Mouse (Mus musculus): ENCODE data around the gene Bbx.

DNA sequence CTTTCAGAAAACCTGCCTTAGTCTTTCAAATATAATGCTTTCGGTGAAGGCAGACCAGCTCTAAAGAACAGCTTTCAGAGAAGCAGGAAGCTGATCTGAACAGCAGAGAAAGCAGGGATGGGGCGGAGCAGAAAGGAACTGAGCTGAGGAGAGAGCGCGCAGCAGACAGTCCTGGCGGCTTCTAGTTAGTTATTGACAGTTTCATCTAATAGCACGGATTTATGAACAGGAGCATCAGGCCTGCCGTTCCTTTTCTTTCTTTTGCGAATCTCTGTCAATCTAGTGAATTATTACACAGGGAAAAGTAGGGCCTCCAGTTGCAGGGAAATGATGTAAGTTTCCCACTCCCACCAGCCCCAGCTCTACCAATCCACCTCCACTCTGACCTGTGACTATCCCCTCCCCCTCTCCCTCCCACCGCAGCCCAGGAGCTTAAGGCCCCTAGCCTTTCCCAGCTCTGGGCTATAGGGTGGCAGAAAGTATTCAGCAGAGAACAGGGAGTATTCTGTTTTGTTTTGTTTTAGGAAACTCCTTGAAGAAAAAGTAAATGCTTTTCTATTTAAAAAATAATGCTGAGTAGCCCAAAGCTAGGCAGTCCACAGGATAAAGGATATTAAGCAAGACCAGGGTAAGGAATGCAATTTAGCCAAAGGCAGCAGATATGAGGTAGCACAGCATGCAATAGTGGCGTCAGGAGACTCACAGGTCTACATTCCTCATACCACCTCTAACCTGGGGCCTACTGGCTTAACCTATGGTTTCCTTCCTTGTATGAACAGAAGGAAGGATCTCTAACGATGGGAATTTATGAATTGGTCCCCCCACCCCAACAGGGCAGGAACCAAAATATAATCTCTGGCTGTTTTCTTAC is 67.8 kb downstream of the Bbx start:
- no peak for TF ChIP-seq TCF12 (IDR thresholded peaks at IDR 0.05; ENCODE audit: insufficient read depth, poor library complexity, severe bottlenecking)
- no peak for TF ChIP-seq USF1 (IDR thresholded peaks at IDR 0.05; ENCODE audit: low read depth)
- no peak for TF ChIP-seq POLR2A (IDR thresholded peaks at IDR 0.05; ENCODE audit: insufficient read length, low read depth)
- TF ChIP-seq MAX (IDR thresholded peaks at IDR 0.05; ENCODE audit: low read depth) = no peak
- no peak for TF ChIP-seq MYOG (IDR thresholded peaks at IDR 0.05; ENCODE audit: control insufficient read depth in 1 of 3, insufficient read depth in 1 of 3, insufficient read length in 2 of 3, low read depth in 2 of 3)
- no peak for TF ChIP-seq REST (IDR thresholded peaks at IDR 0.05; ENCODE audit: insufficient read depth, insufficient read length)
- no peak for TF ChIP-seq E2F4 (IDR thresholded peaks at IDR 0.05; ENCODE audit: insufficient read depth)
